Mouse (Mus musculus) liver, embryonic 16.5 days (tissue): ENCODE data around the gene Slc39a7. TPM values are rescaled to one million over a fixed set of nuclear protein-coding genes. Genes with fewer than 3 reads are reported as not detected.

Experiments used
- ATAC-seq: fragments of 200-750 bp; cut with Nextera tagmentation; 2 replicates; pipeline ENCODE4 v1.8.0; 2017; ENCODE audit warnings: low read depth, mild to moderate bottlenecking, moderate number of reproducible peaks, moderate library complexity
- H3K27ac ChIP-seq: fragments of 300-500 bp; sonication (generic); 2 replicates; pipeline ENCODE4 v1.5.1; 2014; ENCODE audit warnings: mild to moderate bottlenecking, low read length
- H3K27me3 ChIP-seq: fragments of 300-500 bp; sonication (generic); 2 replicates; pipeline ENCODE4 v1.6.1; 2014; ENCODE audit warnings: low read depth, low read length, mixed read lengths; ENCODE audit not compliant: control insufficient read depth, insufficient read depth
- H3K36me3 ChIP-seq: fragments of 300-500 bp; sonication (generic); 2 replicates; pipeline ENCODE4 v1.6.1; 2014; ENCODE audit warnings: mild to moderate bottlenecking; ENCODE audit not compliant: control insufficient read depth, insufficient read depth
- H3K4me1 ChIP-seq: fragments of 300-500 bp; sonication (generic); 2 replicates; pipeline ENCODE4 v1.6.1; 2014; ENCODE audit warnings: low read depth, low read length, mixed read lengths; ENCODE audit not compliant: control insufficient read depth
- H3K4me2 ChIP-seq: fragments of 300-500 bp; sonication (generic); 2 replicates; pipeline ENCODE4 v1.6.1; 2014; ENCODE audit warnings: low read depth, low read length, mixed read lengths
- H3K4me3 ChIP-seq: fragments of 300-500 bp; sonication (generic); 2 replicates; pipeline ENCODE4 v1.5.1; 2014; ENCODE audit warnings: low read depth, mild to moderate bottlenecking, low read length
- H3K9ac ChIP-seq: fragments of 300-500 bp; sonication (generic); 2 replicates; pipeline ENCODE4 v1.6.1; 2014; ENCODE audit warnings: low read depth, low read length
- H3K9me3 ChIP-seq: fragments of 300-500 bp; sonication (generic); replicated peaks from 2 replicates; pipeline ENCODE4 v1.6.1; 2016; ENCODE audit warnings: low read length; ENCODE audit not compliant: control insufficient read depth
- WGBS: fragments of 180-500 bp; shearing (Covaris S2); extraction: QIAGEN DNeasy Blood & Tissue Kit; methylation state at CpG from one replicate; pipeline ENCODE4 v1.1.7; 2014; ENCODE audit not compliant: insufficient replicate concordance; 5-methylcytosine and 5-hydroxymethylcytosine counted together
- microRNA counts: library from miRNA; unstranded; fragments of <30 nt; microRNA quantifications from one replicate; lab custom pipeline; 2016
- microRNA-seq: library from miRNA; unstranded; fragments of <30 nt; microRNA quantifications from one replicate; pipeline ENCODE4, GENCODE M21; 2016
- polyA plus RNA-seq: library from polyadenylated mRNA; unstranded; fragments of >200 nt; fragmentation: Nextera tagmentation; extraction: Ambion mirVana; gene quantifications from 2 replicates; pipeline ENCODE4 v1.2.1, GENCODE M21; 2015

Gene Slc39a7
- polyA plus RNA-seq, 1 experiment from 2014 or later = 59.8 TPM

GRCm38 (mm10) chr17:33980181-33981035 lies 51.1 kb downstream of the Slc39a7 start:
- peaks cover 26% of the 10 kb centered on the region for H3K4me1 ChIP-seq
- no peak overlapping the region for H3K4me2 ChIP-seq
- H3K36me3 ChIP-seq = no peaks in the 10 kb centered on the region
- H3K9ac ChIP-seq = no peak overlapping the region
- H3K4me3 ChIP-seq = no peak overlapping the region
- peak overlapping the region; percentile 64 for H3K27ac ChIP-seq
- H3K9me3 ChIP-seq = no peaks in the 10 kb centered on the region
- 71% methylated on average over 19 of the region's 19 CpGs for WGBS
- H3K27me3 ChIP-seq = peaks cover 15% of the 10 kb centered on the region
- ATAC-seq = no peak

- H3K36me3 ChIP-seq = no peaks in the 10 kb centered on the region
- peaks cover 26% of the 10 kb centered on the region for H3K4me1 ChIP-seq
- H3K9me3 ChIP-seq = no peaks in the 10 kb centered on the region
- no peak for ATAC-seq
- peaks cover 15% of the 10 kb centered on the region for H3K27me3 ChIP-seq
- H3K4me2 ChIP-seq = no peak overlapping the region
- WGBS = 48% methylated on average over 6 of the region's 6 CpGs
- no peak overlapping the region for H3K4me3 ChIP-seq
- H3K9ac ChIP-seq = no peak overlapping the region
- peak overlapping the region; percentile 51; the same call in 1 of the 2 replicates for H3K27ac ChIP-seq
These were observed 51.9 kb downstream of the Slc39a7 start for GRCm38 (mm10) chr17:33979512-33980050.

GRCm38 (mm10) chr17:33978631-33979031 lies 52.9 kb downstream of the Slc39a7 start:
- H3K4me3 ChIP-seq = peak overlapping the region; percentile 63
- H3K4me2 ChIP-seq = peak overlapping the region; percentile 76
- ATAC-seq = peak; percentile 87
- H3K27ac ChIP-seq = peak overlapping the region; percentile 52
- H3K9ac ChIP-seq = peak overlapping the region; percentile 36
- WGBS = 0% methylated on average over 14 of the region's 17 CpGs
- peaks cover 15% of the 10 kb centered on the region for H3K27me3 ChIP-seq
- peaks cover 26% of the 10 kb centered on the region for H3K4me1 ChIP-seq
- H3K9me3 ChIP-seq = no peaks in the 10 kb centered on the region
- no peaks in the 10 kb centered on the region for H3K36me3 ChIP-seq

MicroRNA genes within 50 kb of the gene (microRNA counts, 519-probe panel; counts per million panel counts)
- 1,545 counts per million, percentile 14 among the panel's probes with 10 or more counts for microRNA mmu-miR-219 (lab: Ali Mortazavi, UCI)

Small RNA genes lying within 50 kb of the gene (microRNA-seq; reads per million reads assigned to microRNA genes)
- gene Mir219a-1 = not detected
- not detected for gene Mir219c

Other genes starting within 250 kb of the Slc39a7 start
- 29.3 and 29.6 TPM in 2 replicates for gene Angptl4, start 249.9 kb downstream of the Slc39a7 start, polyA plus RNA-seq
- gene Kank3, start 221.2 kb downstream of the Slc39a7 start, polyA plus RNA-seq = 10.0 and 13.7 TPM in 2 replicates
- gene Rps28, start 207.1 kb downstream of the Slc39a7 start, polyA plus RNA-seq = 389 and 463 TPM in 2 replicates
- 243 and 245 TPM in 2 replicates for gene Ndufa7, start 207.1 kb downstream of the Slc39a7 start, polyA plus RNA-seq
- 11.9 and 12.1 TPM in 2 replicates for gene Cd320, start 188.6 kb downstream of the Slc39a7 start, polyA plus RNA-seq
- not detected in 2 replicates for gene Gm7029, start 157.8 kb downstream of the Slc39a7 start, polyA plus RNA-seq
- gene Kifc1, start 141.0 kb downstream of the Slc39a7 start, polyA plus RNA-seq = 5.8 and 6.1 TPM in 2 replicates
- 0.21 and 0.54 TPM in 2 replicates for gene Platr17, start 126.5 kb downstream of the Slc39a7 start, polyA plus RNA-seq
- gene Daxx, start 122.3 kb downstream of the Slc39a7 start, polyA plus RNA-seq = 18.6 and 19.6 TPM in 2 replicates
- 31.0 and 34.6 TPM in 2 replicates for gene Tapbp, start 115.8 kb downstream of the Slc39a7 start, polyA plus RNA-seq
- 7.8 and 9.1 TPM in 2 replicates for gene Zbtb22, start 115.8 kb downstream of the Slc39a7 start, polyA plus RNA-seq
- gene Rgl2, start 102.1 kb downstream of the Slc39a7 start, polyA plus RNA-seq = 7.8 and 9.0 TPM in 2 replicates
- gene Pfdn6, start 91.3 kb downstream of the Slc39a7 start, polyA plus RNA-seq = 83.8 and 96.4 TPM in 2 replicates
- 12.2 and 13.4 TPM in 2 replicates for gene Wdr46, start 91.0 kb downstream of the Slc39a7 start, polyA plus RNA-seq
- 2.2 and 2.3 TPM in 2 replicates for gene B3galt4, start 80.2 kb downstream of the Slc39a7 start, polyA plus RNA-seq
- 21.3 and 21.9 TPM in 2 replicates for gene Vps52, start 75.9 kb downstream of the Slc39a7 start, polyA plus RNA-seq
- 904 and 1,002 TPM in 2 replicates for gene Rps18, start 75.7 kb downstream of the Slc39a7 start, polyA plus RNA-seq
- 126 and 139 TPM in 2 replicates for gene H2-K1, start 31.3 kb downstream of the Slc39a7 start, polyA plus RNA-seq
- 3.2 and 4.0 TPM in 2 replicates for gene Ring1, start 7.0 kb downstream of the Slc39a7 start, polyA plus RNA-seq
- gene H2-Ke6, start 3.6 kb downstream of the Slc39a7 start, polyA plus RNA-seq = 30.1 and 32.2 TPM in 2 replicates
- 14.7 and 15.7 TPM in 2 replicates for gene Rxrb, start 130 bp upstream of the Slc39a7 start, polyA plus RNA-seq
- 0.26 and 0.27 TPM in 2 replicates for gene Col11a2, start 7.8 kb upstream of the Slc39a7 start, polyA plus RNA-seq
- 0.43 and 0.57 TPM in 2 replicates for gene H2-Oa, start 60.7 kb upstream of the Slc39a7 start, polyA plus RNA-seq
- 5.3 and 5.5 TPM in 2 replicates for gene H2-DMa, start 87.9 kb upstream of the Slc39a7 start, polyA plus RNA-seq
- gene Brd2, start 91.0 kb upstream of the Slc39a7 start, polyA plus RNA-seq = 32.0 and 35.8 TPM in 2 replicates
- gene H2-DMb2, start 111.6 kb upstream of the Slc39a7 start, polyA plus RNA-seq = 0.74 and 1.0 TPM in 2 replicates
- 1.3 and 1.5 TPM in 2 replicates for gene H2-DMb1, start 121.4 kb upstream of the Slc39a7 start, polyA plus RNA-seq
- gene Tap1, start 155.9 kb upstream of the Slc39a7 start, polyA plus RNA-seq = 3.8 and 4.2 TPM in 2 replicates
- 9.6 and 9.7 TPM in 2 replicates for gene Psmb9, start 156.1 kb upstream of the Slc39a7 start, polyA plus RNA-seq
- 17.7 and 18.5 TPM in 2 replicates for gene Psmb8, start 166.0 kb upstream of the Slc39a7 start, polyA plus RNA-seq
- gene Tap2, start 171.8 kb upstream of the Slc39a7 start, polyA plus RNA-seq = 6.7 TPM in 2 replicates
- gene H2-Ob, start 207.2 kb upstream of the Slc39a7 start, polyA plus RNA-seq = 0.44 and 0.54 TPM in 2 replicates
- 8.9 and 12.0 TPM in 2 replicates for gene H2-Ab1, start 226.0 kb upstream of the Slc39a7 start, polyA plus RNA-seq